Mouse (Mus musculus): ENCODE measurements around the gene Fbxo47. TPM values are rescaled to one million over a fixed set of nuclear protein-coding genes. Genes with fewer than 3 reads are reported as not detected.

Fbxo47 gene
- polyA plus RNA-seq, 1 experiment from 2014 or later = 0.42 TPM

DNA sequence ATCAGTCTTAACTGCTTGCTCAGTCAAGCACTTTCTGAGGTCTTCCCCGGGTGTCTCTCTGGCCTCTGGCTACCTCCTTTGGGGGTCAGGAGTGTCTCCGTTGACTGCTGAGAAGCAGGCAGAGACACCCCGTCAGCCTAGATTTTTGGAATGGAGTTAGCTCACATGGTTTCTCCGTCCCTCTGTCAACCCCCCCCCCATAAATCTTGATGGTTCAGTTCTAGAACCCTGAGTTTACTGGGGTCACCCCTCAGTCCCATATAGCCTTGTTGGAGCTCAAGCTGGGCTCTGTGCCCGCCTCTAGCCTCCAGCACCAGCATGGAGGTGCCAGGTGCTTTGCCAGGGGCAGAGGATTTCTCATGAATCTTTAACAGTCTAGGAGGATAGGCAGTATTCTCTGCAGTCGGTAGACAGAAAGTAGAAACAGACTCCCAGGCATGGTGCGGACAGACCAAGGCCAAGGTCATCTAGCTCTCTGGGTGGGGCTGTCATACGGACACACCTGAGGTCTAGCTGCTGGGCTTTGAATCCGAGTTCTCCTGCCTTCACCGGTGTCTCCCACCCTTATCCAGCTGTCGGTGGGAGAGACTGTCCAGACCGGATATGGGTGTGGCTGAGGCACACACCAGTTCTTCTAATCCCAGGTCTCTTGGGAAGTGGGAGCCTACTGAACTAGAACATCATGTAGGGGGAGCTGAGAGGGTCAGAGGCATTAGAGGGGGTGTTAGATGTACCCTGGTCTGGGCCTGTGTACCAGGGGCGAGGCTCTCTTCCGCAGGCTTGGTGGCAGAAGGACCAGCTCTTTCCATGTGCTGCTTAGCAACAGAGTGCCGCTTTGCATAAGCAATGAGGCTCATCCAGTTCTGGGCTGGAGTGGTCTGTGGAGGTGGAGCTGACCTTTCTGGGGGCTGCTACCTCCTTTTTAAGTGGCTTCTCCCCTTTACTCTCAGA lies 78.0 kb downstream of the Fbxo47 start:
- 59% methylated on average over 15 of the region's 15 CpGs for WGBS
- peaks cover 49% of the 10 kb centered on the region for H3K36me3 ChIP-seq (replicated peaks)
- peak overlapping the region; percentile 40; the same call in 1 of the 2 replicates for H3K4me3 ChIP-seq
- peaks cover 91% of the 10 kb centered on the region for H3K4me1 ChIP-seq
- no peaks in the 10 kb centered on the region for H3K27me3 ChIP-seq (replicated peaks; ENCODE audit: low read depth, poor library complexity, severe bottlenecking)
- H3K9me3 ChIP-seq = no peaks in the 10 kb centered on the region
- H3K27ac ChIP-seq (replicated peaks) = peak overlapping the region; percentile 78
- DNase-seq (ENCODE audit: low spot score) = peak; percentile 31

DNA sequence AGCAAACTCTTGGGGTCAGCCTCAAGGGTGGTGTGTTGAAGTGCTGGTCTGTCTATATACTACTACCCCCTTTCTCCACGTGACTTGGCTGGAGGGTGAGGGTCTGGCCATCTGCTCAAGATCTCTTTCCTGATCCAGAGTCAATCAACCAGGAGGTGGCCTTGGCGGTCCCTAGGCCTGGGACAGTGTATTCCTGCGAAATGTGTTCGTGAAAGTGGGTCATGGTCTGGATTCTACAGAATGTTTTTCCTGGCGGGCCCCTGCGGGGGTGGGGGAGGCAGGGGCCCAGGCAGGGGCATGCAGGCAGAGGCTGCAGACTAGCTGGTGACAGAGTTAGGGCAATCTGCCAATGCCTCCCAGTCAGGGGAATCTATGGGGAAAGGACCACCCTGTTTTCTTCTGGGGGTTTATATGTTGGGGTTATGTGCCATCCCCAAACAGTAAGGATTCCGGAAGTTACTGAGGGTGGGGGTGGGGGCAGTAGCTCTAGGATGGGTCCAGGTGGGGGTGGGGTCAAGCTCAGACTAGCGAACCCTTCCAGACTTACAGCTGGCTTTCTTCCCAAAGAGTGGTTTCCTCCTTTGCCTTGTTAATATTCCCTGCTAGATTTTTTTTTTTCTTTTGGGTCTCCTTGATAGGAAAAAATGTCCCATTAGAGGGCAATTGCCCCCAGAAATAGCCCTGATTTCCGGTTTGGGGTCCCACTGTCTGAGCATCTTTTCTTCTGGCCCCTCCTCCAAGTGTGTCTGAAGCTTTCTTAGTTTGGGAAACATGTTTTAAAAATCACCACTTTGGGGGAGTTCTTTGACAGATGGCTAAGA lies 78.9 kb downstream of the Fbxo47 start:
- peak overlapping the region; percentile 40 for H3K4me3 ChIP-seq
- DNase-seq (ENCODE audit: low spot score) = peak; percentile 26
- H3K27ac ChIP-seq (replicated peaks) = peak overlapping the region; percentile 78
- H3K27me3 ChIP-seq (replicated peaks; ENCODE audit: low read depth, poor library complexity, severe bottlenecking) = no peaks in the 10 kb centered on the region
- H3K36me3 ChIP-seq (replicated peaks) = peaks cover 44% of the 10 kb centered on the region
- H3K9me3 ChIP-seq = no peaks in the 10 kb centered on the region
- H3K4me1 ChIP-seq = peaks cover 86% of the 10 kb centered on the region
- 32% methylated on average over 9 of the region's 9 CpGs for WGBS

DNA sequence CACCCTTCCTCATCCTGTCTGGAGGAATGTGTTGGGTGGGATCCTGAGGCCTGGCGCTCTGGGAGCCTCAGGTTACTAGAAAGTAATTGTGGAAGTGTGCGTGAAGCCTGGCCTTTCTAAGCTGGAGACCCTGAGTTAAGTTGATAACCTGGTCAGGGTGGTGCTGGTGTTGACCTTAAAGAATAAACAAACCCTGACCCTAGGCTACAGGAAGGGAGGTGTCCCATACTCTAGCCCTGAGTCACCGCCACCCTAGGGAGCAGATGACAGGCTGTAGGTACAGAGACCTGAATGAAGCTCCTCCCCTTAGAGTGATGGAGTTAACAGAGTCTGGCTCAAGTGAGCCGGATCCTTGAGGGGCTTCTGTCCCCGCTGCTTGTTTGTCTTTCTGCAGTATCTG lies 80.1 kb downstream of the Fbxo47 start:
- peaks cover 33% of the 10 kb centered on the region for H3K36me3 ChIP-seq (replicated peaks)
- WGBS = 67% methylated on average over 5 of the region's 5 CpGs
- peak overlapping the region; percentile 40; the same call in 1 of the 2 replicates for H3K4me3 ChIP-seq
- H3K9me3 ChIP-seq = no peaks in the 10 kb centered on the region
- H3K27ac ChIP-seq (replicated peaks) = peak overlapping the region; percentile 78
- H3K4me1 ChIP-seq = peaks cover 81% of the 10 kb centered on the region
- no peak for DNase-seq (ENCODE audit: low spot score)
- H3K27me3 ChIP-seq (replicated peaks; ENCODE audit: low read depth, poor library complexity, severe bottlenecking) = no peaks in the 10 kb centered on the region

Other genes with a start within 250 kb of the Fbxo47 start
- gene Mllt6, start 220.7 kb downstream of the Fbxo47 start, polyA plus RNA-seq (2016; fragmentation: Nextera tagmentation; extraction: Ambion mirVana) = 2.1 and 2.2 TPM in 2 replicates
- gene Cisd3, start 198.3 kb downstream of the Fbxo47 start, polyA plus RNA-seq (2016; fragmentation: Nextera tagmentation; extraction: Ambion mirVana) = 18.2 and 20.0 TPM in 2 replicates
- 23.2 and 24.1 TPM in 2 replicates for gene Pcgf2, start 183.7 kb downstream of the Fbxo47 start, polyA plus RNA-seq (2016; fragmentation: Nextera tagmentation; extraction: Ambion mirVana)
- 634 and 654 TPM in 2 replicates for gene Psmb3, start 180.8 kb downstream of the Fbxo47 start, polyA plus RNA-seq (2016; fragmentation: Nextera tagmentation; extraction: Ambion mirVana)
- gene Pip4k2b, start 139.4 kb downstream of the Fbxo47 start, polyA plus RNA-seq (2016; fragmentation: Nextera tagmentation; extraction: Ambion mirVana) = 1.9 and 2.1 TPM in 2 replicates
- 22.0 and 24.2 TPM in 2 replicates for gene Cwc25, start 117.6 kb downstream of the Fbxo47 start, polyA plus RNA-seq (2016; fragmentation: Nextera tagmentation; extraction: Ambion mirVana)
- 0.85 and 1.1 TPM in 2 replicates for gene 1700001P01Rik, start 108.2 kb downstream of the Fbxo47 start, polyA plus RNA-seq (2016; fragmentation: Nextera tagmentation; extraction: Ambion mirVana)
- 481 and 487 TPM in 2 replicates for gene Rpl23, start 101.7 kb downstream of the Fbxo47 start, polyA plus RNA-seq (2016; fragmentation: Nextera tagmentation; extraction: Ambion mirVana)
- gene Lasp1, start 85.2 kb downstream of the Fbxo47 start, polyA plus RNA-seq (2016; fragmentation: Nextera tagmentation; extraction: Ambion mirVana) = 90.5 and 98.7 TPM in 2 replicates
- 14.0 and 16.0 TPM in 2 replicates for gene B230217C12Rik, start 43.4 kb downstream of the Fbxo47 start, polyA plus RNA-seq (2016; fragmentation: Nextera tagmentation; extraction: Ambion mirVana)
- 0.07 and 0.13 TPM in 2 replicates for gene Plxdc1, start 102.3 kb upstream of the Fbxo47 start, polyA plus RNA-seq (2016; fragmentation: Nextera tagmentation; extraction: Ambion mirVana)
- 15.6 and 19.2 TPM in 2 replicates for gene Arl5c, start 112.0 kb upstream of the Fbxo47 start, polyA plus RNA-seq (2016; fragmentation: Nextera tagmentation; extraction: Ambion mirVana)
- gene Cacnb1, start 138.9 kb upstream of the Fbxo47 start, polyA plus RNA-seq (2016; fragmentation: Nextera tagmentation; extraction: Ambion mirVana) = 5.3 and 5.7 TPM in 2 replicates
- 1,206 and 1,219 TPM in 2 replicates for gene Rpl19, start 142.6 kb upstream of the Fbxo47 start, polyA plus RNA-seq (2016; fragmentation: Nextera tagmentation; extraction: Ambion mirVana)
- 0.25 and 0.47 TPM in 2 replicates for gene Stac2, start 169.3 kb upstream of the Fbxo47 start, polyA plus RNA-seq (2016; fragmentation: Nextera tagmentation; extraction: Ambion mirVana)